Mouse (Mus musculus): ENCODE data around the gene Gm20388.

The Gm20388 gene

GRCm38 (mm10) chr8:122234055-122234454 lies 2323.4 kb downstream of the Gm20388 start:
- peak; percentile 67 for DNase-seq

GRCm38 (mm10) chr8:122236521-122236920 lies 2325.9 kb downstream of the Gm20388 start:
- no peak for DNase-seq

- DNase-seq: no peak
Measured at GRCm38 (mm10) chr8:122238225-122238624, 2327.6 kb downstream of the Gm20388 start.

GRCm38 (mm10) chr8:122238731-122239130 lies 2328.1 kb downstream of the Gm20388 start:
- DNase-seq: no peak

- no peak for DNase-seq
Measured at GRCm38 (mm10) chr8:122240241-122241026, 2329.8 kb downstream of the Gm20388 start.

GRCm38 (mm10) chr8:122243310-122243709 lies 2332.7 kb downstream of the Gm20388 start:
- no peak for DNase-seq

- DNase-seq: no peak
Measured at GRCm38 (mm10) chr8:122245161-122245560, 2334.5 kb downstream of the Gm20388 start.

- DNase-seq: peak; percentile 63
Measured at GRCm38 (mm10) chr8:122246257-122247211, 2335.9 kb downstream of the Gm20388 start.

- DNase-seq: no peak
Measured at GRCm38 (mm10) chr8:122251739-122252138, 2341.1 kb downstream of the Gm20388 start.

GRCm38 (mm10) chr8:122252366-122252765 lies 2341.7 kb downstream of the Gm20388 start:
- no peak for DNase-seq

GRCm38 (mm10) chr8:122259351-122259750 lies 2348.7 kb downstream of the Gm20388 start:
- peak; percentile 73 for DNase-seq

- DNase-seq: no peak
Measured at GRCm38 (mm10) chr8:122260755-122261154, 2350.1 kb downstream of the Gm20388 start.

- no peak for DNase-seq
Measured at GRCm38 (mm10) chr8:122262835-122263234, 2352.2 kb downstream of the Gm20388 start.

- DNase-seq: no peak
Measured at GRCm38 (mm10) chr8:122264243-122264642, 2353.6 kb downstream of the Gm20388 start.

GRCm38 (mm10) chr8:122265522-122265921 lies 2354.9 kb downstream of the Gm20388 start:
- DNase-seq: no peak

- no peak for DNase-seq
Measured at GRCm38 (mm10) chr8:122266867-122267266, 2356.2 kb downstream of the Gm20388 start.

- DNase-seq: no peak
Measured at GRCm38 (mm10) chr8:122268861-122269260, 2358.2 kb downstream of the Gm20388 start.

- peak; percentile 84 for DNase-seq
Measured at GRCm38 (mm10) chr8:122269404-122269803, 2358.8 kb downstream of the Gm20388 start.

- DNase-seq: no peak
Measured at GRCm38 (mm10) chr8:122270555-122270954, 2359.9 kb downstream of the Gm20388 start.

- peak; percentile 87 for DNase-seq
Measured at GRCm38 (mm10) chr8:122273152-122273551, 2362.5 kb downstream of the Gm20388 start.

- no peak for DNase-seq
Measured at GRCm38 (mm10) chr8:122273826-122274225, 2363.2 kb downstream of the Gm20388 start.

GRCm38 (mm10) chr8:122274651-122275391 lies 2364.2 kb downstream of the Gm20388 start:
- no peak for DNase-seq

- no peak for DNase-seq
Measured at GRCm38 (mm10) chr8:122276308-122276707, 2365.7 kb downstream of the Gm20388 start.
